Mouse (Mus musculus) embryonic facial prominence, embryonic 14.5 days (tissue): ENCODE measurements around the gene Polr3c. TPM values are rescaled to one million over a fixed set of nuclear protein-coding genes. Genes with fewer than 3 reads are reported as not detected.
"Not testable (repeated sequence)": the region's sequence is repeated elsewhere in the genome, so short reads cannot be mapped to it uniquely, and the experiment has no call there.

Source experiments
- ATAC-seq: fragments of 200-750 bp; cut with Nextera tagmentation; 2 replicates; pipeline ENCODE4 v1.8.0; 2017; ENCODE audit warnings: low read depth, moderate number of reproducible peaks, moderate TSS enrichment
- DNase-seq: peaks from one replicate; pipeline ENCODE4 v3.0.0-alpha.2; 2015; ENCODE audit warnings: low spot score
- H3K27ac ChIP-seq: fragments of 300-500 bp; sonication (generic); replicated peaks from 2 replicates; pipeline ENCODE4 v1.5.1; 2014; ENCODE audit warnings: low read depth, mild to moderate bottlenecking, low read length, moderate library complexity
- H3K27me3 ChIP-seq: fragments of 300-500 bp; sonication (generic); replicated peaks from 2 replicates; pipeline ENCODE4 v1.6.1; 2014; ENCODE audit warnings: low read length; ENCODE audit not compliant: control insufficient read depth, insufficient read depth
- H3K36me3 ChIP-seq: fragments of 300-500 bp; sonication (generic); 2 replicates; pipeline ENCODE4 v1.6.1; 2014; ENCODE audit warnings: low read length, mixed read lengths; ENCODE audit not compliant: control insufficient read depth, insufficient read depth
- H3K4me1 ChIP-seq: fragments of 300-500 bp; sonication (generic); 2 replicates; pipeline ENCODE4 v1.6.1; 2014; ENCODE audit warnings: antibody characterized with exemption, low read length; ENCODE audit not compliant: control insufficient read depth, insufficient read depth
- H3K4me2 ChIP-seq: fragments of 300-500 bp; sonication (generic); 2 replicates; pipeline ENCODE4 v1.6.1; 2014; ENCODE audit warnings: low read depth, mild to moderate bottlenecking, low read length, moderate library complexity, mixed read lengths
- H3K4me3 ChIP-seq: fragments of 300-500 bp; sonication (generic); 2 replicates; pipeline ENCODE4 v1.5.1; 2014; ENCODE audit warnings: low read depth, mild to moderate bottlenecking, low read length
- H3K9ac ChIP-seq: fragments of 300-500 bp; sonication (generic); 2 replicates; pipeline ENCODE4 v1.6.1; 2014; ENCODE audit warnings: low read depth, mild to moderate bottlenecking, low read length, moderate library complexity, mixed read lengths
- H3K9me3 ChIP-seq: fragments of 300-500 bp; sonication (generic); 2 replicates; pipeline ENCODE4 v1.6.1; 2016; ENCODE audit warnings: low read length; ENCODE audit not compliant: control insufficient read depth
- whole genome bisulfite sequencing: fragments of 180-500 bp; shearing (Covaris S2); extraction: QIAGEN DNeasy Blood & Tissue Kit; methylation state at CpG from one replicate; pipeline ENCODE4 v1.1.7; 2014; 5-methylcytosine and 5-hydroxymethylcytosine counted together
- polyA plus RNA-seq: library from polyadenylated mRNA; unstranded; fragments of >200 nt; fragmentation: Nextera tagmentation; extraction: Ambion mirVana; gene quantifications from 2 replicates; pipeline ENCODE4 v1.2.1, GENCODE M21; 2014

Polr3c gene
- polyA plus RNA-seq, 1 experiment from 2014 or later = 21.0 TPM

DNA sequence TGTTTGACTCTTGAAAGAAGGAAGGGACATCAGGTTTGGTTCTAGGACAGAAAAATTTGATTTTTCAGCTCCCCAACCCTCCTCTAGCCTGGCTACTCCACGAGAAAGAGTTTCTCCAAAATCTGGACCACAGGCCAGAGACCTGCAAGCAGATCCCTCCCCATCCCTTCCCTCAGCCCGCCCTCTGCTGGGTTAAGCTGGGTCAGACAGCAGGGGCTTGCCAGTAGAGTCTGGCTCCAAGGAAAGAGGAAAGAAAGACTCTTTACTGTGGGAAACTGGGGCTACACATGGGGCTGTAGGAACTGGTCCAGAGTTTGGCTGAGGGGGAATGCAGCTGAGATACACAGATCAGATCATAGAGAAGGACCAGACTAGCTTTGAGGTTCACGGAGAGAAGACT is 34.9 kb downstream of the Polr3c start:
- Histone ChIP-seq H3K27ac (no peak overlapping the region), H3K36me3 (no peaks in the 10 kb centered on the region), H3K4me1 (0 out of 2 replicates have a peak, but pooled peaks cover 6% of the 10 kb centered on the region), H3K9me3 (no peaks in the 10 kb centered on the region), H3K4me3 (no peak overlapping the region), H3K4me2 (no peak overlapping the region), H3K27me3 (no peaks in the 10 kb centered on the region), H3K9ac (no peak overlapping the region)
- ATAC-seq = no peak
- DNase-seq = peak; percentile 56
- WGBS = 13% methylated on average over 3 of the region's 3 CpGs

DNA sequence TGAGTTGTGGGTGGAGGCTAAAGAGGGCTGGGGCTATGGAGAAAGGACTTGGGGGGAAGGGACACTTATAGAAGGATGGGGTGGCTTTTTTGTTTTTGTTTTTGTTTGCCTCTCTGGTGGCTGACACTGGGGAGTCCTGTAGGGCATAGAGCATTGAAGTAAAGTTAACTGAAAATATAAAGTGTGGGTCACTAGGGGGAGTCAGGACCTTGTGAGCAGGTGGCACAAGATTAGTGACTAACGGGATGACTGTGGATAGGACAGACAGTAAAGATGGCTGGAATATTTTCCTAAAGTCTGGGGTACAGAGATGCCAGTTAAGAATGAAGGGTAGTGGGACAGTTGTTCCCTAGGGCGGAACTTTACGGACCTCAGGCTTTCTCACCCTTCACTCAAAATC is 37.1 kb downstream of the Polr3c start:
- WGBS = 44% methylated on average over 3 of the region's 3 CpGs
- DNase-seq = no peak
- Histone ChIP-seq H3K9me3 (no peaks in the 10 kb centered on the region), H3K27ac (no peak overlapping the region), H3K9ac (no peak overlapping the region), H3K4me2 (no peak overlapping the region), H3K4me1 (no peaks in the 10 kb centered on the region), H3K4me3 (no peak overlapping the region), H3K36me3 (no peaks in the 10 kb centered on the region), H3K27me3 (no peaks in the 10 kb centered on the region)
- ATAC-seq = no peak

DNA sequence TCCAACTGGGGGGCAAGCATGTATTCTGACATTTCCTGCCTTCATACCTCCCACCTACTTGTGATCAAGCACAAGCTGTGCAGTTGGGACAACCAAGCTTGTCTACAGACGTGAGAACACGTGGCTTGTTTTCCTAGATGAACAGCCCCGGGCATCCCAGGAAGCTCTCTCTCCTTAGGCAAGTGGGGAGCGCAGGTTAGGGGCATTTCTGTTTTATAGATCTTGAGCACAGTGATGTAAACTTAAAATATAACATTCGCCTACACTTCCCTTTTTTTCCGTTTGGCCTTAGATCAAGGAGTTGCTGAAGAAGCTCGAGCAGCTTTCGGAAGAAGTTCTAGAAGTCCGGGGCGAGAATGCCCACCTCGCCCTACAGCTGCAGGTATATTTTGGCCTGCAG is 38.6 kb downstream of the Polr3c start:
- ATAC-seq = no peak
- no peaks in the 10 kb centered on the region for H3K4me1 ChIP-seq

DNA sequence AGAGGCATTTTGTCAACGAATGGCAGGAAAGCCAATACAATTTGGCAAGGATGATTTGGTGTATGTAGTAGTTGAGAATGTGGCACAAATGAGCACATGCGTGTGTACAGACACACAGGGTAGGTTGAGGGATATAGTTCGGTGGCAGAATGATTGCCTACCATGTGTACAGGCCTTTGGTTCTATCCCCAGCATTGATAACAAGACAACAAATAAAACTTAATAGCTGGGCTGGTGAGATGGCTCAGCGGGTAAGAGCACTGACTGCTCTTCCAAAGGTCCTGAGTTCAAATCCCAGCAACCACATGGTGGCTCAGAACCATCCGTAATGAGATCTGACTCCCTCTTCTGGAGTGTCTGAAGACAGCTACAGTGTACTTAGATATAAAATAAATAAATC is 41.4 kb downstream of the Polr3c start:
- H3K36me3 ChIP-seq, H3K4me2 ChIP-seq, DNase-seq, H3K4me1 ChIP-seq, ATAC-seq, H3K27me3 ChIP-seq, H3K9ac ChIP-seq, H3K27ac ChIP-seq, H3K4me3 ChIP-seq, H3K9me3 ChIP-seq: not testable (repeated sequence)
- WGBS = 96% methylated on average over 5 of the region's 5 CpGs

More for the DNA sequence above, 38.6 kb downstream of the Polr3c start:
- H3K27ac ChIP-seq = no peak overlapping the region
- H3K27me3 ChIP-seq = no peaks in the 10 kb centered on the region; the same call in 1 of the 2 replicates
- H3K9me3 ChIP-seq = no peaks in the 10 kb centered on the region
- H3K4me2 ChIP-seq = no peak overlapping the region
- DNase-seq = no peak
- H3K9ac ChIP-seq = no peak overlapping the region
- WGBS = 77% methylated on average over 11 of the region's 11 CpGs
- no peaks in the 10 kb centered on the region for H3K36me3 ChIP-seq
- H3K4me3 ChIP-seq = no peak overlapping the region

DNA sequence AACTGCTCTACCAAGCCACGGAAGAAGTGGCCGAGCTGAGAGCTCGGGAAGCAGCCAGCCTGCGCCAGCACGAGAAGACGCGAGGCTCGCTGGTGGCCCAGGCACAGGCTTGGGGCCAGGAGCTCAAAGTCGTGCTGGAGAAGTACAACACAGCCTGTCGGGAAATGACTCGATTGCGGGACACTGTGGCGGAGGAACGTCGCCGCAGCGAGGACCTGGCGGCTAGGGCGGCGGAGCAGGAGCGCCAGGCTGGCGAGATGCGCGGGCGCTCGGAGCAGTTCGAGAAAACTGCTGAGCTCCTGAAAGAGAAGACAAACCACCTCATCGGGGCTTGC is 42.6 kb downstream of the Polr3c start:
- no peak for DNase-seq
- Histone ChIP-seq H3K4me1 (no peaks in the 10 kb centered on the region), H3K9ac (peak overlapping the region; percentile 54), H3K9me3 (no peaks in the 10 kb centered on the region), H3K4me2 (peak overlapping the region; percentile 54), H3K4me3 (peak overlapping the region; percentile 30), H3K27me3 (no peaks in the 10 kb centered on the region; the same call in 1 of the 2 replicates), H3K36me3 (no peaks in the 10 kb centered on the region), H3K27ac (no peak overlapping the region)
- no peak for ATAC-seq
- WGBS = 31% methylated on average over 28 of the region's 28 CpGs

DNA sequence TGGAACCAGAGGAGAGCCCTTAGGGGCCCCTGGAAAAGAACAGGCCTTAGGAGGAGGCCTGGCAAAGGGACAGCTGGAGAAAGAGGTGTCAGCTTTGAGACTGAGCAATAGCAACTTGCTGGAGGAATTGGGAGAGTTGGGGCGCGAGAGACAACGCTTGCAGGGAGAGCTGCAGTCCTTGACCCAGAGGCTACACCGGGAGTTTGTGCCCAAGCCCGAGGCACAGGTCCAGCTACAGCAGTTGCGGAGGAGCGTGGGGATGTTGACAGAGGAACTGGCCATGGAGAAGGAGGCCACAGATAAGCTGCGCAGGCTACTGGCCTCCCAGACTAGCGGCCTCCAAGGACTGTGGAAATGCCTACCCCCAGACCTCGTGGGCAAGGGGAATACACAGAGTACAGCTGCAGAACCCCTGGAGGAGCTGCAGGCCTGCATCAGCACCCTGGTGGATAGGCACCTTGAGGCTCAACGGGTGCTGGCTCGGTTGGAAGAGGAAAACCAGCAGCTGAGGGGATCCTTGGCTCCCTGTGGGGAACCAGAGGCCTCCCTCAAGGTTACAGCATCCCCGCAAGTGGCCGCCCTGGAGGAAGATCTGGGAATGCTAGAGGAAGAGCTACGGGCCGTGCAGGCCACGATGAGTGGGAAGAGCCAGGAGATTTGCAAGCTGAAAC is 43.1 kb downstream of the Polr3c start:
- no peaks in the 10 kb centered on the region for H3K36me3 ChIP-seq
- H3K9ac ChIP-seq = peak overlapping the region; percentile 54
- no peak for ATAC-seq
- H3K27me3 ChIP-seq = no peaks in the 10 kb centered on the region; the same call in 1 of the 2 replicates
- H3K4me3 ChIP-seq = peak overlapping the region; percentile 30; the same call in 1 of the 2 replicates
- H3K4me1 ChIP-seq = no peaks in the 10 kb centered on the region
- no peak overlapping the region for H3K27ac ChIP-seq
- H3K4me2 ChIP-seq = peak overlapping the region; percentile 54
- 65% methylated on average over 17 of the region's 17 CpGs for WGBS
- DNase-seq = no peak
- H3K9me3 ChIP-seq = no peaks in the 10 kb centered on the region

DNA sequence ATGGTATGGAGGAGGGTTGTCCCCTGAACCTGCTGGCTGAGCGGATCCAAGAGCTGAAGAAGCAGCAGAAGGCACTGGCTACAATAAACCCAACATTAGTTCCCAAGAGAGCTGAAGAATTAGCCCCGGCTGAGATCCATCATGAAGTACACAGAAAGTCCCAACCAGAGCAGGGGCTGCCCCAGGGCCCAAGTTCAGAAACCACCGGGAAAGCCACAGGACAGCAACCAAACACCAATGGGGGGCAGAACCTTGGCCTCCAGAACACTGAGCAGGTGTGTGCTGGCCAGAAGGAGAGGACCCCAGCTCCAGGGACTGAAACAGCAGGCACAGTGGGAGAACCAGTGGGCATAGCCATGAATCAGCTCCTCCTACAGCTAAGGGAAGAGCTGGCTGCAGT is 43.9 kb downstream of the Polr3c start:
- Histone ChIP-seq H3K4me1 (no peaks in the 10 kb centered on the region), H3K4me2 (no peak overlapping the region), H3K4me3 (no peak overlapping the region), H3K9me3 (no peaks in the 10 kb centered on the region), H3K27me3 (no peaks in the 10 kb centered on the region; the same call in 1 of the 2 replicates), H3K9ac (no peak overlapping the region), H3K27ac (no peak overlapping the region), H3K36me3 (no peaks in the 10 kb centered on the region)
- WGBS = 81% methylated on average over 3 of the region's 3 CpGs
- DNase-seq = no peak
- ATAC-seq = no peak

DNA sequence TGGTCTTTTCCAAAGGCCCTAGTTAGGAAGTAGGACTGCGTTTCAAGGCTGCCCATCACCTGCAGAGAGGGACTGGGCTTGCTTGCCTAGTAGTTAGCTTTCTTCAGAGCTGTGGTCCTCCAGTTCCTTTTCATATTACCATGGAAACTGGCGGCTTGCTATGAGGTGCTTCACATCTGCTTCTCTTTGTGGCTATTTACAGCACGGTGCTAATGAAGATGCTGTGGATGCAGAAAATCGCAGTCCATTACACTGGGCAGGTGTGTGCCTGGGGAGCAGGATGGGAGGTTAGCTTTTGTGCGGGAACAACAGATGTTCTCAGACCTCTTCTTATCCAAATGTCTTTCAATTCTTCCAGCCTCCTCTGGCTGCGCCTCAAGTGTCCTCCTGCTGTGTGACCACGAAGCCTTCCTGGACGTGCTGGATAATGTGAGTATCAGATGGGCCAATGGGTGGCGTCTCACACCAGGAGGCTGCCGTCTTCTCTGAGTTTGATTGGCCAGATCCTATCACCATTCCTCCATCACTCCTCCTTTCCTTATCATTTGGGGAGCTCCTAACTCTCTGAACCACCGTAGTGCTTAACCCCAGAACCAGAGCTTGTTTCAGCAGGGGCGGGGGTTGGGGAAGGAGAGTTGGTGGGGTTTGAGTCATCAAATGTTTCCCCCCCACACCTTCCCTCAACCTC is 47.0 kb downstream of the Polr3c start:
- H3K4me3 ChIP-seq = no peak overlapping the region
- H3K27me3 ChIP-seq = no peaks in the 10 kb centered on the region; the same call in 1 of the 2 replicates
- no peak overlapping the region for H3K4me2 ChIP-seq
- H3K9me3 ChIP-seq = no peaks in the 10 kb centered on the region
- no peak overlapping the region for H3K9ac ChIP-seq
- no peak for ATAC-seq
- WGBS = 28% methylated on average over 12 of the region's 12 CpGs
- H3K27ac ChIP-seq = no peak overlapping the region
- DNase-seq = no peak
- H3K36me3 ChIP-seq = no peaks in the 10 kb centered on the region
- H3K4me1 ChIP-seq = no peaks in the 10 kb centered on the region
